10 mouse cellular contexts compared by ENCODE assay signal in genomic region chr16:49951288-49951691, GRCm38 (mm10).
DNase-seq lines count a peak whose midpoint lies in the region; ATAC-seq and TF ChIP-seq lines count a peak whose summit lies in the region.
"Had no signal": no experiment of that assay in that cellular context is flagged by ENCODE, and none has a peak within 500 bp of the region (broad histone marks: within the 10 kb centered on the region; RNA-seq: fewer than 3 reads in every experiment).

No protein-coding gene starts in this region.

- peaks cover 8% of the 10 kb centered on the region for H3K4me1 ChIP-seq in embryonic fibroblast, embryonic 13.5 days (ENCODE audit: control insufficient read depth, insufficient read depth, low read length)
- H3K4me1 ChIP-seq in liver, embryonic 11.5 days (replicated peaks; ENCODE audit: control insufficient read depth, insufficient read depth, low read length), result no peaks in the 10 kb centered on the region
- H3K4me1 ChIP-seq: intestine, embryonic 15.5 days had no signal

- WGBS in liver, embryonic 11.5 days, result 87% methylated on average over 2 of the region's 2 CpGs

- TF ChIP-seq CTCF in embryonic fibroblast, embryonic 13.5 days (IDR thresholded peaks at IDR 0.05; ENCODE audit: borderline replicate concordance, insufficient read depth, low read length), result no peak

- peak; percentile 18 to 30 for DNase-seq in gastrocnemius, adult 8-10 months (ENCODE audit: low spot score in 2 of 2)
- no peak for DNase-seq in gastrocnemius, postnatal 36 days
- peak; percentile 28 for DNase-seq in MN1 (ENCODE audit: low spot score)
- peak; percentile 23 to 48 for DNase-seq in kidney, postnatal 4 days
- DNase-seq in right cerebral cortex, postnatal 25 days, result no peak
- no peak for DNase-seq in liver, embryonic 11.5 days (ENCODE audit: low spot score)
- DNase-seq in retina, embryonic 14.5 days (ENCODE audit: low spot score), result no peak
- DNase-seq: right cerebral cortex, postnatal 4 days had no signal

- H3K9me3 ChIP-seq in liver, embryonic 11.5 days (ENCODE audit: control insufficient read depth, low read length), result no peaks in the 10 kb centered on the region
- H3K9me3 ChIP-seq: intestine, embryonic 15.5 days had no signal

- H3K9ac ChIP-seq in liver, embryonic 11.5 days (ENCODE audit: low read depth, low read length), result no peak overlapping the region
- H3K9ac ChIP-seq: intestine, embryonic 15.5 days had no signal

- no peaks in the 10 kb centered on the region for H3K27me3 ChIP-seq in liver, embryonic 11.5 days (replicated peaks; ENCODE audit: control insufficient read depth, insufficient read depth, low read length)
- H3K27me3 ChIP-seq: intestine, embryonic 15.5 days had no signal

- H3K4me3 ChIP-seq in embryonic fibroblast, embryonic 13.5 days (ENCODE audit: insufficient read depth, low read length), result no peak overlapping the region
- no peak overlapping the region for H3K4me3 ChIP-seq in liver, embryonic 11.5 days (ENCODE audit: low read depth, low read length)
- H3K4me3 ChIP-seq: intestine, embryonic 15.5 days had no signal

- no peak overlapping the region for H3K4me2 ChIP-seq in liver, embryonic 11.5 days
- H3K4me2 ChIP-seq: intestine, embryonic 15.5 days had no signal

- no peaks in the 10 kb centered on the region for H3K36me3 ChIP-seq in liver, embryonic 11.5 days (ENCODE audit: control insufficient read depth, insufficient read depth, low read length)
- H3K36me3 ChIP-seq: intestine, embryonic 15.5 days had no signal

- TF ChIP-seq POLR2A in embryonic fibroblast, embryonic 13.5 days (IDR thresholded peaks at IDR 0.05; ENCODE audit: low read depth, low read length), result no peak

- peak overlapping the region; percentile 97 for H3K27ac ChIP-seq in embryonic fibroblast, embryonic 13.5 days (ENCODE audit: insufficient read depth, low read length)
- H3K27ac ChIP-seq in liver, embryonic 11.5 days (ENCODE audit: low read depth, low read length), result no peak overlapping the region
- H3K27ac ChIP-seq: intestine, embryonic 15.5 days had no signal

- intact Hi-C loops in gastrocnemius, postnatal 36 days (cut with DNase I), result no loop called here

- ATAC-seq in liver, embryonic 11.5 days (replicated peaks; ENCODE audit: low FRiP score), result no peak
- ATAC-seq: intestine, embryonic 15.5 days had no signal

Comparison
In these comparisons a context has a peak if more than half of its experiments do, and no peak if none do; other contexts are left out.
1. DNase-seq: peak in gastrocnemius, adult 8-10 months (2 of 2), MN1 (single experiment) and kidney, postnatal 4 days (2 of 2); none in gastrocnemius, postnatal 36 days (0 of 2), right cerebral cortex, postnatal 25 days (single experiment), liver, embryonic 11.5 days (single experiment) and retina, embryonic 14.5 days (single experiment).